Mouse (Mus musculus): ENCODE measurements around the gene Atg101.

DNA sequence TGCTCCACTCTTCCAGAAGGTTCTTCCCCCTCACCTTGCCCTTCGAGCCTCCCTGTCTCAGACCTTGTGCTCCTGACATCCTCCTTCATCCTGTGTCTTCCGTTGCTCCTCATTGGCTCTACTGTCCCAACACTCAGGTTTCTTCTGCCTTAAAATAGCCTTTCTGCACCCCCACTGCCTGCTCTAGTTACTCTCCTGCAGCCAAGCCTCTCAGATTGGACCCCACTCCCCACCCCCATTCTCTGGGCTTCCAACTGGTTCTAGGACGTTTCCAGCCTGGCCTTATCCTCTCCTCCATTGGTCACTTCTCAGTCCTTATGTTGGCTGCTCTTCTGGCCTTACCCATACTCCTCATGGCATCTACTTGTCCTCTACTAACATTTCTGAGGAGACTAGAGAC is 18.1 kb downstream of the Atg101 start:
- TF ChIP-seq CTCF (IDR thresholded peaks at IDR 0.05; ENCODE audit: low read depth, low read length) (no peak), POLR2A (IDR thresholded peaks at IDR 0.05; ENCODE audit: extremely low read depth, insufficient read depth, low read length) (no peak)

All from liver, adult 2 months (tissue).